Mouse (Mus musculus) adrenal gland, postnatal 25 days (tissue): ENCODE data around the gene Tm2d3. TPM values are rescaled to one million over a fixed set of nuclear protein-coding genes. Genes with fewer than 3 reads are reported as not detected.
A peak's percentile ranks its signal among the peaks of the same experiment; 100 is the strongest.

Experiments
- DNase-seq: peaks from one replicate; pipeline ENCODE4 v3.0.0; 2021; ENCODE audit warnings: mixed read lengths
- total RNA-seq: library from RNA; stranded (reverse); gene quantifications from 2 replicates; pipeline ENCODE4 v1.2.3, GENCODE M21; 2021

The Tm2d3 gene
- total RNA-seq, 1 experiment from 2014 or later: 59.3 TPM

- DNase-seq: peak; percentile 81
Observed at GRCm38 (mm10) chr7:65704818-65705242, 13.9 kb downstream of the Tm2d3 start.

- no peak for DNase-seq
Observed at GRCm38 (mm10) chr7:65708506-65708905, 17.5 kb downstream of the Tm2d3 start.

- DNase-seq: no peak
Observed at GRCm38 (mm10) chr7:65710301-65710700, 19.3 kb downstream of the Tm2d3 start.

- no peak for DNase-seq
Observed at GRCm38 (mm10) chr7:65713782-65714181, 22.8 kb downstream of the Tm2d3 start.

- no peak for DNase-seq
Observed at GRCm38 (mm10) chr7:65714304-65714703, 23.3 kb downstream of the Tm2d3 start.

GRCm38 (mm10) chr7:65734024-65734423, 43.1 kb downstream of the Tm2d3 start:
- no peak for DNase-seq

- no peak for DNase-seq
Observed at GRCm38 (mm10) chr7:65735261-65735660, 44.3 kb downstream of the Tm2d3 start.

GRCm38 (mm10) chr7:65737286-65738040, 46.5 kb downstream of the Tm2d3 start:
- peak; percentile 87 for DNase-seq

GRCm38 (mm10) chr7:65742857-65743256, 51.9 kb downstream of the Tm2d3 start:
- DNase-seq: no peak

GRCm38 (mm10) chr7:65747990-65748955, 57.3 kb downstream of the Tm2d3 start:
- no peak for DNase-seq

Other genes with a start within 250 kb of the Tm2d3 start
- 63.4 and 113 TPM in 2 replicates for gene Tjp1, start 163.4 kb upstream of the Tm2d3 start, total RNA-seq
- 23.3 and 28.3 TPM in 2 replicates for gene Tarsl2, start 46.3 kb upstream of the Tm2d3 start, total RNA-seq
- 11.6 and 20.8 TPM in 2 replicates for gene Pcsk6, start 170.6 kb downstream of the Tm2d3 start, total RNA-seq